Mouse (Mus musculus) liver, embryonic 14.5 days (tissue): Measurements from ENCODE around the gene Ppp2r1b. TPM values are rescaled to one million over a fixed set of nuclear protein-coding genes. Genes with fewer than 3 reads are reported as not detected.

Source experiments
- ATAC-seq: fragments of 200-750 bp; cut with Nextera tagmentation; 2 replicates; pipeline ENCODE4 v1.8.0; 2017; ENCODE audit warnings: moderate number of reproducible peaks, mild to moderate bottlenecking, moderate library complexity; ENCODE audit not compliant: insufficient read depth
- DNase-seq, 3 experiments: peaks; one replicate each; pipeline ENCODE4 v3.0.0-alpha.2; 2012 to 2013; ENCODE audit warnings: low read depth in 3 of 3, low spot score in 3 of 3
- H3K27ac ChIP-seq: fragments of 300-500 bp; sonication (generic); 2 replicates; pipeline ENCODE4 v1.5.1; 2014; ENCODE audit warnings: moderate library complexity, mild to moderate bottlenecking, control low read depth, inconsistent platforms
- H3K27me3 ChIP-seq: fragments of 300-500 bp; sonication (generic); 2 replicates; pipeline ENCODE4 v1.6.1; 2014; ENCODE audit warnings: mild to moderate bottlenecking, low read length, moderate library complexity; ENCODE audit not compliant: control insufficient read depth, insufficient read depth
- H3K36me3 ChIP-seq: fragments of 300-500 bp; sonication (generic); replicated peaks from 2 replicates; pipeline ENCODE4 v1.6.1; 2014; ENCODE audit warnings: low read depth; ENCODE audit not compliant: control insufficient read depth, insufficient read depth
- H3K4me1 ChIP-seq, 2 experiments: fragments of 200-500 bp in 1 of 2; fragments of 300-500 bp in 1 of 2; sonication (generic) in 1 of 2; replicated peaks; 2 replicates each; pipeline ENCODE4 v1.6.1; 2012 to 2014; ENCODE audit warnings: antibody characterized with exemption in 1 of 2, inconsistent platforms in 1 of 2, low read length in 1 of 2; ENCODE audit not compliant: control insufficient read depth in 2 of 2, insufficient read depth in 2 of 2
- H3K4me2 ChIP-seq: fragments of 300-500 bp; sonication (generic); 2 replicates; pipeline ENCODE4 v1.6.1; 2014; ENCODE audit warnings: low read depth, mild to moderate bottlenecking, control low read depth, moderate library complexity
- H3K4me3 ChIP-seq, 2 experiments: fragments of 200-500 bp in 1 of 2; fragments of 300-500 bp in 1 of 2; sonication (generic) in 1 of 2; 2 replicates each; pipeline ENCODE4 v1.5.1; 2012 to 2014; ENCODE audit warnings: low read depth in 2 of 2, low read length in 2 of 2, mild to moderate bottlenecking in 2 of 2, control low read depth in 1 of 2, inconsistent platforms in 1 of 2, moderate library complexity in 1 of 2; ENCODE audit not compliant: insufficient read depth in 1 of 2
- H3K9ac ChIP-seq: fragments of 300-500 bp; sonication (generic); replicated peaks from 2 replicates; pipeline ENCODE4 v1.6.1; 2014; ENCODE audit warnings: mild to moderate bottlenecking, control low read depth, moderate library complexity
- H3K9me3 ChIP-seq: fragments of 300-500 bp; sonication (generic); 2 replicates; pipeline ENCODE4 v1.6.1; 2016; ENCODE audit warnings: low read length, mixed read lengths; ENCODE audit not compliant: control insufficient read depth
- CTCF ChIP-seq: IDR thresholded peaks from 2 replicates; pipeline ENCODE4 v1.5.1; 2016; ENCODE audit warnings: antibody characterized with exemption, low read depth, control low read depth
- EP300 ChIP-seq: IDR thresholded peaks from 2 replicates; pipeline ENCODE4 v1.6.1; 2016; ENCODE audit warnings: antibody characterized with exemption, low read depth
- WGBS: fragments of 180-500 bp; shearing (Covaris S2); extraction: QIAGEN DNeasy Blood & Tissue Kit; methylation state at CpG from one replicate; pipeline ENCODE4 v1.1.7; 2014; ENCODE audit not compliant: insufficient replicate concordance; 5-methylcytosine and 5-hydroxymethylcytosine counted together
- polyA plus RNA-seq, 2 experiments: library from polyadenylated mRNA; depleted of rRNA in 1 of 2; stranded (reverse) in 1 of 2; unstranded in 1 of 2; fragments of >200 nt; fragmentation: Nextera tagmentation in 1 of 2; extraction: Ambion mirVana in 1 of 2; gene quantifications; 2 replicates each; pipeline versions ENCODE4 v1.2.1 to v1.2.3; 2012 to 2014

Gene Ppp2r1b
- polyA plus RNA-seq, 2 experiments = 27.7 to 69.1 TPM

GRCm38 (mm10) chr9:50893665-50894064 is 48.6 kb downstream of the Ppp2r1b start:
- H3K27ac ChIP-seq = no peak overlapping the region
- no peaks in the 10 kb centered on the region for H3K4me1 ChIP-seq
- H3K27me3 ChIP-seq = no peaks in the 10 kb centered on the region
- no peak overlapping the region for H3K4me3 ChIP-seq
- H3K9ac ChIP-seq = no peak overlapping the region
- no peaks in the 10 kb centered on the region for H3K9me3 ChIP-seq
- H3K4me2 ChIP-seq = no peak overlapping the region
- ATAC-seq (no peak), DNase-seq (no peak)
- WGBS = 82% methylated on average over 4 of the region's 4 CpGs
- H3K36me3 ChIP-seq = peaks cover 54% of the 10 kb centered on the region
- TF ChIP-seq EP300 = no peak
- TF ChIP-seq CTCF = no peak

GRCm38 (mm10) chr9:50900026-50900920 is 55.2 kb downstream of the Ppp2r1b start:
- no peak for ATAC-seq
- Histone ChIP-seq H3K4me2 (no peak overlapping the region), H3K36me3 (peaks cover 38% of the 10 kb centered on the region)

GRCm38 (mm10) chr9:50904196-50904847 is 59.2 kb downstream of the Ppp2r1b start:
- peaks cover 16% of the 10 kb centered on the region for H3K36me3 ChIP-seq
- no peak overlapping the region for H3K9ac ChIP-seq
- H3K4me3 ChIP-seq = no peak overlapping the region
- ATAC-seq (no peak), DNase-seq (no peak)
- no peaks in the 10 kb centered on the region for H3K27me3 ChIP-seq
- TF ChIP-seq EP300 (no peak), CTCF (no peak)
- H3K9me3 ChIP-seq = no peaks in the 10 kb centered on the region
- H3K27ac ChIP-seq = no peak overlapping the region
- WGBS = 67% methylated on average over 6 of the region's 6 CpGs
- H3K4me2 ChIP-seq = no peak overlapping the region
- H3K4me1 ChIP-seq = peaks cover 0 to 7% of the 10 kb centered on the region in 2 experiments; a peak in 2 of 4 replicates

More at GRCm38 (mm10) chr9:50900026-50900920, 55.2 kb downstream of the Ppp2r1b start:
- no peak overlapping the region for H3K9ac ChIP-seq
- no peak overlapping the region for H3K4me3 ChIP-seq
- DNase-seq = no peak
- H3K9me3 ChIP-seq = no peaks in the 10 kb centered on the region
- no peak overlapping the region for H3K27ac ChIP-seq
- TF ChIP-seq EP300 (no peak), CTCF (no peak)
- WGBS = 76% methylated on average over 7 of the region's 7 CpGs
- peaks cover 0 to 4% of the 10 kb centered on the region in 2 experiments; a peak in 1 of 4 replicates for H3K4me1 ChIP-seq
- H3K27me3 ChIP-seq = no peaks in the 10 kb centered on the region

GRCm38 (mm10) chr9:50905321-50905720 is 60.2 kb downstream of the Ppp2r1b start:
- TF ChIP-seq EP300 = no peak
- DNase-seq (no peak), ATAC-seq (no peak)
- WGBS = 54% methylated on average over 3 of the region's 3 CpGs
- Histone ChIP-seq H3K4me1 (peaks cover 0 to 7% of the 10 kb centered on the region in 2 experiments; a peak in 2 of 4 replicates), H3K4me2 (no peak overlapping the region), H3K4me3 (no peak overlapping the region), H3K9me3 (no peaks in the 10 kb centered on the region), H3K36me3 (peaks cover 14% of the 10 kb centered on the region), H3K27ac (no peak overlapping the region), H3K9ac (no peak overlapping the region), H3K27me3 (no peaks in the 10 kb centered on the region)

GRCm38 (mm10) chr9:50911861-50912515 is 66.9 kb downstream of the Ppp2r1b start:
- H3K27ac ChIP-seq = no peak overlapping the region
- no peak for ATAC-seq

More at GRCm38 (mm10) chr9:50911861-50912515, 66.9 kb downstream of the Ppp2r1b start:
- Histone ChIP-seq H3K36me3 (peaks cover 11% of the 10 kb centered on the region), H3K4me3 (no peak overlapping the region), H3K9ac (no peak overlapping the region), H3K9me3 (no peaks in the 10 kb centered on the region), H3K4me1 (no peaks in the 10 kb centered on the region), H3K4me2 (no peak overlapping the region), H3K27me3 (no peaks in the 10 kb centered on the region)
- no peak for DNase-seq
- TF ChIP-seq CTCF (no peak), EP300 (no peak)
- WGBS = 88% methylated on average over 7 of the region's 7 CpGs
